Mouse (Mus musculus) kidney, embryonic 16.5 days (tissue): ENCODE data around the gene Slc8b1. TPM values are rescaled to one million over a fixed set of nuclear protein-coding genes. Genes with fewer than 3 reads are reported as not detected.
"Not testable (repeated sequence)": the region's sequence is repeated elsewhere in the genome, so short reads cannot be mapped to it uniquely, and the experiment has no call there.

ENCODE experiments used
- ATAC-seq: fragments of 200-750 bp; cut with Nextera tagmentation; 2 replicates; pipeline ENCODE4 v1.8.0; 2017; ENCODE audit warnings: moderate TSS enrichment; ENCODE audit not compliant: low FRiP score, low TSS enrichment
- H3K27ac ChIP-seq: fragments of 300-500 bp; sonication (generic); 2 replicates; pipeline ENCODE4 v1.5.1; 2014; ENCODE audit warnings: low read length
- H3K27me3 ChIP-seq: fragments of 300-500 bp; sonication (generic); 2 replicates; pipeline ENCODE4 v1.6.1; 2014; ENCODE audit warnings: low read length, control low read depth, mixed read lengths; ENCODE audit not compliant: insufficient read depth
- H3K36me3 ChIP-seq: fragments of 300-500 bp; sonication (generic); 2 replicates; pipeline ENCODE4 v1.6.1; 2014; ENCODE audit warnings: low read length, control low read depth, mixed read lengths; ENCODE audit not compliant: insufficient read depth
- H3K4me1 ChIP-seq: fragments of 300-500 bp; sonication (generic); 2 replicates; pipeline ENCODE4 v1.6.1; 2014; ENCODE audit warnings: low read length, control low read depth, mixed read lengths; ENCODE audit not compliant: insufficient read depth
- H3K4me2 ChIP-seq: fragments of 300-500 bp; sonication (generic); replicated peaks from 2 replicates; pipeline ENCODE4 v1.6.1; 2014; ENCODE audit warnings: low read depth, low read length
- H3K4me3 ChIP-seq: fragments of 300-500 bp; sonication (generic); 2 replicates; pipeline ENCODE4 v1.5.1; 2014; ENCODE audit warnings: mild to moderate bottlenecking, low read length
- H3K9ac ChIP-seq: fragments of 300-500 bp; sonication (generic); replicated peaks from 2 replicates; pipeline ENCODE4 v1.6.1; 2014; ENCODE audit warnings: low read length
- H3K9me3 ChIP-seq: fragments of 300-500 bp; sonication (generic); 2 replicates; pipeline ENCODE4 v1.6.1; 2016; ENCODE audit warnings: low read length, control low read depth
- WGBS: fragments of 180-500 bp; shearing (Covaris S2); extraction: QIAGEN DNeasy Blood & Tissue Kit; methylation state at CpG from one replicate; pipeline ENCODE4 v1.1.7; 2014; 5-methylcytosine and 5-hydroxymethylcytosine counted together
- polyA plus RNA-seq: library from polyadenylated mRNA; unstranded; fragments of >200 nt; fragmentation: Nextera tagmentation; extraction: Ambion mirVana; gene quantifications from 2 replicates; pipeline ENCODE4 v1.2.1, GENCODE M21; 2015

Slc8b1 gene
- polyA plus RNA-seq, 1 experiment from 2014 or later: 10.1 TPM

DNA sequence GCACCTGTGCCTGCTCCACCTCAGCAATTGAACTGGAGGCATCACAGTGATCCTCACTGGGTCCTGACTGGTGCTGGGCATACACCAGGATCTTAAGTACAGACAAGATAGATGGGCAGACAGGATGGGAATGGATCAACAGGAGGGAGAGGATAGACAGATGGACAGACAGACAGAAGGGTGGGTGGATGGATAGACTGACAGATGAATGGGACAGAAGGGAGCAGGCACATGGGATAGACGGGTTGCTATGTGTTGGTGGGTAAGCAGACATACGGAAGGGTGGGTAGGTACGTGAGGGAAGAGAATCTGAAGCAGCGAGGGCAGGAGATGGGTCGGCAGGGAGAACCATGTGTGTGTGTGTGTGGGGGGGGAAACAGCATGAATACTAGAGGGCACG is 17.5 kb upstream of the Slc8b1 start:
- Histone ChIP-seq H3K36me3 (peaks cover 4% of the 10 kb centered on the region; the same call in 1 of the 2 replicates), H3K27ac (no peak overlapping the region), H3K4me3 (no peak overlapping the region), H3K4me1 (peaks cover 8% of the 10 kb centered on the region; the same call in 1 of the 2 replicates), H3K4me2 (no peak overlapping the region), H3K9ac (no peak overlapping the region), H3K27me3 (no peaks in the 10 kb centered on the region), H3K9me3 (no peaks in the 10 kb centered on the region)
- no peak for ATAC-seq
- 91% methylated on average over 6 of the region's 6 CpGs for WGBS

DNA sequence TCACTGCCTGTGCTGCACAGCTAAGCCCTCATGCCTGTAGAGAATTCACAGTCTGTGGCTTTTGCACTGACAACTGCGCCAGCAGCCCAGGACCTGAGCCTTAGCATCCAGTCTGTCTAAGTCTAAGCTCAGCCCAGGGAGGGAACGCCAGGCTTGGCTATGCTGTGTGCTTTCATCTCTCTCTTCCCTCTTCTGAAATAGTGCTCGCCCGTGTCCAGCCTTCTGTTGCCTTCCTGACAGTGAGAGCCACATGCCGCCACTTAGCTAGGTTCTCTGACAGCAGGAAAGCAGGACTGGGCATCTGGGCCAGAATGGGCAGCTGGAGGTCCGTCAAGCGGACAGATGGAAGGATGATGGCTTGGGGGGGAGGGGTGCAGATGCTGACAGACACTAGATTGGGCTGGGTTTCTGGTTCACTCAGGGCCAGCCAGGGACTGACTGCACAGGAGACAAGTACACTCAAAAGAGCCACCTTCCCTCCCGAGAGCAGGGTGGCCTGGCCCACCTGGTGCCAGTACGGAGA is 17.0 kb upstream of the Slc8b1 start:
- Histone ChIP-seq H3K4me1 (peaks cover 8% of the 10 kb centered on the region; the same call in 1 of the 2 replicates), H3K9ac (no peak overlapping the region), H3K9me3 (no peaks in the 10 kb centered on the region), H3K4me2 (no peak overlapping the region), H3K27ac (no peak overlapping the region), H3K36me3 (0 out of 2 replicates have a peak, but pooled peaks cover 4% of the 10 kb centered on the region), H3K27me3 (no peaks in the 10 kb centered on the region), H3K4me3 (no peak overlapping the region)
- 89% methylated on average over 9 of the region's 9 CpGs for WGBS
- no peak for ATAC-seq

DNA sequence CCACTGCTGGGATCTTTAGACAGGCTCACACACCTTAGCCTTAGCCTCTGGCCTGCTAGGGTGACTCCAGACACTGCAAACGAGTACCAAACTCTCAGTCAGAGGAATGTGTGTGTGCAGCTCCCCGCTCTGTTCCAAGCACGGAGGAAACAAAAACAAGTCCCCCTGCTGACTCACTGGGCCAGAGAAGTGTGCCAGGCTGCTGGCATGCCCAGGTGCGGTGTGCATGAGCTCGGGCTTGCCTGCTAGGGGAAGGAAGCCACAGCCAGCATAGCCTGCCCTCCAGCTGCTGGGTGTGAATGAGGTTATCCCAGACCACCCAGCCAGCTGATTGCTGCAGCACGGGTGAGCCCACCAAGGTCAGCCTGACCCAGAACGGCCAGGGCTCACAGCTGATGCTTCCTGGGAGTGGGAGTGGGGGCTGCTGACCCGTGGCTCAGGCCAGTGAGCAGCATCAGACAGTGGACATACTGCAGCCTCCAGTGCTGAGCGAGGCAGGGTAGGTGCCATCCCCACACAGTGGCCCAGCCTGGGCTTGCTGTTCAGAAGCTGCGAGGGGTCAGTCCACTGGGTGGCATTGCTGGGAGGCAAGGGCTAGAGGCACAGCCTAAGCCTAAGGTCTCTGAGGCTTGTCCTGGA is 15.8 kb upstream of the Slc8b1 start:
- Histone ChIP-seq H3K4me3 (no peak overlapping the region), H3K27ac (no peak overlapping the region), H3K4me1 (peaks cover 8% of the 10 kb centered on the region; the same call in 1 of the 2 replicates), H3K4me2 (no peak overlapping the region), H3K27me3 (no peaks in the 10 kb centered on the region), H3K36me3 (0 out of 2 replicates have a peak, but pooled peaks cover 4% of the 10 kb centered on the region), H3K9ac (no peak overlapping the region), H3K9me3 (no peaks in the 10 kb centered on the region)
- ATAC-seq: peak; percentile 39
- WGBS: 48% methylated on average over 10 of the region's 10 CpGs

DNA sequence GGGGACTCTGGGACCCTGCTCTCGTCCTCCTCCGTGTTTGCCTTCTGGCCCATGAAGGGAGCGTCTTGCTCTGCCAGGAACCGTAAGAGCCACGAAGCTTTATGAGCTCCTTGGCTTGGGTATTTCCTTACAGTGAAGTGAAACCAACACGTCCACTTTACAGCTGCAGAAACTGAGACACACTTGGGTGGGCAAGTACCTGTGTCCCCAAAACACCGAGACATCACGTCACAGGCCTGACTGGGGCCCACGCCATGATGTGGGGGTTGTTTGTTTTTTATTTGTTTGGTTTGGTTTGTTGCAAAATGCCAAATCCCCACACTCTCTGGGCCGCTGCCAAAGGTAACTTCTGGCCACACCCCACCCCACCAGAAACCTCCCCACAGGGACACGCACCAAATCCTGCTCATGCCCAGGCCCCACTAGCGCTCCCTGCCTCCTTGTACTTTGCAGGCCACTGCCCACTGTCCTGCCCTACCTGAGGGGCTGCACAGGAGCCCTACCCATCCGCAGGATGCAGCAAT is 15.2 kb upstream of the Slc8b1 start:
- Histone ChIP-seq H3K4me2 (no peak overlapping the region), H3K27ac (no peak overlapping the region), H3K27me3 (no peaks in the 10 kb centered on the region), H3K4me1 (peaks cover 8% of the 10 kb centered on the region; the same call in 1 of the 2 replicates), H3K9me3 (no peaks in the 10 kb centered on the region), H3K4me3 (no peak overlapping the region), H3K36me3 (0 out of 2 replicates have a peak, but pooled peaks cover 4% of the 10 kb centered on the region), H3K9ac (no peak overlapping the region)
- 65% methylated on average over 13 of the region's 13 CpGs for WGBS
- no peak for ATAC-seq

DNA sequence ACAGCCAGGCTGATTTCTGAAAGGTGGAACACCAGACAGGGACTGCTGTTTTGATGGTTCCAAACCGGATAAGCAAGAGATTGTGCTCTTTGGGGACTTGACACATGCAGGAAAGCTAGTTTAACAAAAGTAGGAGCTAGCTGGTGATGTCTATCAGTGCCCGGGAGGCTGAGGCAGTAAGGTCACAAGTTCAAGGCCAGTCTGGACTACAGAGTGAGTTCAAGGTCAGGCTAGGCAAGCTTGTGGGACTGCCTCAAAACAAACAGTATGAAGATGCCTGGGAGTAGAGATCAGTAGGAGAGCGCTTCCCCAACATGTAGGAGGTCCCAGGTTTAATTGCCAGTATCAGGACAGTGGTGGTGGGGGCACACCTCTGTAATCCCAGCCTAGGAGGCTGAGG is 13.9 kb upstream of the Slc8b1 start:
- Histone ChIP-seq H3K4me2 (no peak overlapping the region), H3K27ac (no peak overlapping the region), H3K9me3 (no peaks in the 10 kb centered on the region), H3K4me1 (peaks cover 14% of the 10 kb centered on the region), H3K36me3 (0 out of 2 replicates have a peak, but pooled peaks cover 2% of the 10 kb centered on the region), H3K4me3 (no peak overlapping the region), H3K27me3 (no peaks in the 10 kb centered on the region), H3K9ac (no peak overlapping the region)
- ATAC-seq: no peak
- 81% methylated on average over 3 of the region's 3 CpGs for WGBS

DNA sequence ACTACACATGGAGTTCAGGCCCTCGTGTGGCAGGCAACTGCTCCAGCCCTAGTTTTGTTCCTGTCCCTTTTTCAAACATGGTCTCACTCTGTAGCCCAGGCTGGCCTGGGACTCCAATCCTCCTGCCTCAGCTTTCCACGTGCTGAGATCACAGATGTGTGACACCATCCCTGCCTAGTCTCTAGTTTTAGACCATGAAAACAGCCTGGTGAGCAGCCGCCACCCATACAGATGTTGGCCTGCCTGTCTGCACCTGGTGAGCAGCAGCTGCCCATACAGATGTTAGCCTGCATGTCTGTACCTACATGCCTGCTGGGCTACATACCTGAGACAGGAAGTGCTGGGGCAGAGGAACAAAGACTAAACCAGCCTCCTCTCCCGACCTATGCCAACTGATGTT is 11.8 kb upstream of the Slc8b1 start:
- 84% methylated on average over 4 of the region's 4 CpGs for WGBS
- H3K4me1 ChIP-seq: peaks cover 23% of the 10 kb centered on the region
- H3K4me2 ChIP-seq: no peak overlapping the region
- no peaks in the 10 kb centered on the region for H3K9me3 ChIP-seq
- H3K27me3 ChIP-seq: no peaks in the 10 kb centered on the region
- H3K36me3 ChIP-seq: no peaks in the 10 kb centered on the region
- H3K9ac ChIP-seq: no peak overlapping the region
- ATAC-seq: no peak
- no peak overlapping the region for H3K4me3 ChIP-seq
- H3K27ac ChIP-seq: no peak overlapping the region

DNA sequence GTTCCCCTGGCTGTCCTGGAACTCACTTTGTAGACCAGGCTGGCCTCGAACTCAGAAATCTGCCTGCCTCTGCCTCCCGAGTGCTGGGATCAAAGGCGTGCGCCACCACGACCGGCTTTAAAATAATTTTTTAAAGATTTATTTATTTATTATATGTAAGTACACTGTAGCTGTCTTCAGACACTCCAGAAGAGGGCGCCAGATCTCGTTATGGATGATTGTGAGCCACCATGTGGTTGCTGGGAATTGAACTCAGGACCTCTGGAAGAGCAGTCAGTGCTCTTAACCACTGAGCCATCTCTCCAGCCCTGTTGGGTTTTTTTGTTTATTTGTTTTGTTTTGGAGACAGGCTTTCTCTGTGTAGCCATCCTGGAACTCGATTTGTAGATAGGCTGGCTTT is 10.4 kb upstream of the Slc8b1 start:
- WGBS: 86% methylated on average over 9 of the region's 9 CpGs

DNA sequence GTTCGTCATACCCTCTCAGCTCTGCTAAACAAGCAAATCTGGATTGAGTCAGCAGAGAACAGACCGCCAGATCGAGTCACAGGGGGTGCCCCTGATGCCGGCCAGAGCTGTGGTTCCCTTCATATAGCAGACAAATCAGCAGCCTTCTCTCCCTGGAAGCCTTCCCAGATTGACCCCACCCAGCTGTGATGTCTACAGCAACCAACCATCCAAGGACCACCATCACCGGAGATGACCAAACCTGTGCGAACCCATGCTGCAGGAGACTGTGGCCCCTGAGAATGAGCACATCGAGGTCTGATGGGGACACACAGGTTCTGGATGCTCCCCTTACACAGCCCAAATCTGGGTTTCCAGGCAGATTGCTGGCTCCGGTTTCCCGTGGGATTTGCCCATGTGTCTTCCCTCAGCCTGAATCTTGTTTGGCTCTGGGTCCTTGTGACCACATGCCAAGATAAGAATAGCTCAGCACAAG is 8.8 kb upstream of the Slc8b1 start:
- ATAC-seq: no peak
- Histone ChIP-seq H3K27me3 (no peaks in the 10 kb centered on the region), H3K36me3 (no peaks in the 10 kb centered on the region)

More for the DNA sequence above, 10.4 kb upstream of the Slc8b1 start:
- H3K27me3 ChIP-seq, ATAC-seq, H3K9me3 ChIP-seq, H3K27ac ChIP-seq, H3K4me3 ChIP-seq, H3K4me2 ChIP-seq, H3K36me3 ChIP-seq, H3K9ac ChIP-seq: not testable (repeated sequence)
- peaks cover 19% of the 10 kb centered on the region for H3K4me1 ChIP-seq

DNA sequence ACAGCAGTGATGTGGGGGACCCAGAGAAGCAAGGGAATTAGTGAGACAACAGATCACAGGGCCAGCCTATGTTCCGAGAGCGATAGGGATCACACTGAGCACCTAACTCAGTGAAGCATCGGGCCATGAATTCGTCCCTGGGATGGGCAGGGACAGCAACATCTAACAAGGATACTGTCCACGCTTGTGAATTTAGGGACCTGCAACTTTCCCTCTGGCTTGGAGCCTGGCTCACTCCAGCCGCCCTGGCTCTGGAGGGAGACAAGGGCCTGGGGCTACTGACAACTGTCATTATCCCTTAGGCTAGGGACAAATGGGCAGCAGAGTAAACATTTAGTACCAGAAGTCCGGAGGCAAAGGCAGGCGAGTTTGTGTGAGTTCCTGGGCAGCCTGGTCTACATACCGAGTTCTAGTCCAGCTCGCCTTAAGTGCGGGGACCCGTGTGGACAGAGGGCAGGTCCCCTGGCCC is 8.3 kb upstream of the Slc8b1 start:
- no peak for ATAC-seq
- peak overlapping the region; percentile 87 for H3K9ac ChIP-seq
- no peaks in the 10 kb centered on the region for H3K36me3 ChIP-seq
- H3K4me2 ChIP-seq: peak overlapping the region; percentile 92
- H3K4me1 ChIP-seq: peaks cover 15% of the 10 kb centered on the region
- H3K27me3 ChIP-seq: no peaks in the 10 kb centered on the region
- no peaks in the 10 kb centered on the region for H3K9me3 ChIP-seq
- H3K27ac ChIP-seq: no peak overlapping the region
- WGBS: 4% methylated on average over 12 of the region's 12 CpGs
- H3K4me3 ChIP-seq: peak overlapping the region; percentile 79

More for the DNA sequence above, 8.8 kb upstream of the Slc8b1 start:
- peak overlapping the region; percentile 79 for H3K4me3 ChIP-seq
- no peak overlapping the region for H3K27ac ChIP-seq
- peaks cover 15% of the 10 kb centered on the region for H3K4me1 ChIP-seq
- peak overlapping the region; percentile 92 for H3K4me2 ChIP-seq
- WGBS: 64% methylated on average over 9 of the region's 9 CpGs
- peak overlapping the region; percentile 87 for H3K9ac ChIP-seq
- H3K9me3 ChIP-seq: no peaks in the 10 kb centered on the region
